ENCODE assay signal across 10 mouse cellular contexts in the genomic region with DNA sequence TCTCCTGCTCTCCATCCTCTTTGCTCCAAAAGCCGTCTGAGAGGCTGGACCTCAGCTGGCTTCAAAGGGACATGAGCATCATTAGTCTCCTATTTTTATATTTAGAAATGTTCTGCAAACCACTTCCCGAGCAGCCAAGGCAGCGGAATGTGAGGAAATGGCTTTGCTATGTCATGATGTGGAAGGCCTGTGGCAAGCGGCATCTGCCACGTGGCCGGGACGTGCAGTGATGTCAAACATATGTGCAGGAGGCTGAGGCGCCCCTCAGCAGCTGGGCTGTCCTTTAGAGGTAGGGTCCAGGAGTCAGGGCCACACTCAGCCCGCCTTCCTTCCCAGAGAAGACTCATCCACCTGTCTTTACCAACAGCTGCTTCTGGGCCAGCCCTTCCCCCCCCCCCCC. TPM values are rescaled to one million over a fixed set of nuclear protein-coding genes. Genes with fewer than 3 reads are reported as not detected.
DNase-seq lines count a peak whose midpoint lies in the region; ATAC-seq and TF ChIP-seq lines count a peak whose summit lies in the region.
"Had no signal": no experiment of that assay in that cellular context is flagged by ENCODE, and none has a peak within 500 bp of the region (broad histone marks: within the 10 kb centered on the region; RNA-seq: fewer than 3 reads in every experiment).

No protein-coding gene starts in this region.

- no peak overlapping the region for H3K9ac ChIP-seq in heart, embryonic 16.5 days (ENCODE audit: low read length)
- H3K9ac ChIP-seq: liver, embryonic 13.5 days had no signal

- H3K9me3 ChIP-seq in heart, embryonic 16.5 days (replicated peaks; ENCODE audit: control insufficient read depth, low read length) = no peaks in the 10 kb centered on the region
- H3K9me3 ChIP-seq in E14TG2a.4 (ENCODE audit: low read length) = no peaks in the 10 kb centered on the region
- H3K9me3 ChIP-seq: liver, embryonic 13.5 days had no signal

- no peaks in the 10 kb centered on the region for H3K36me3 ChIP-seq in heart, embryonic 16.5 days (ENCODE audit: control insufficient read depth, insufficient read depth)
- H3K36me3 ChIP-seq in E14TG2a.4 (ENCODE audit: insufficient read depth, low read length) = peaks cover 4% of the 10 kb centered on the region
- H3K36me3 ChIP-seq: liver, embryonic 13.5 days had no signal

- 41% methylated on average over 9 of the region's 9 CpGs for WGBS in heart, embryonic 16.5 days

- H3K27ac ChIP-seq in heart, embryonic 16.5 days (ENCODE audit: low read length) = peak overlapping the region; percentile 64
- H3K27ac ChIP-seq: liver, embryonic 13.5 days had no signal

- no peak overlapping the region for H3K4me3 ChIP-seq in heart, embryonic 16.5 days (ENCODE audit: low read length)
- peak overlapping the region; percentile 13; the same call in 1 of the 2 replicates for H3K4me3 ChIP-seq in E14TG2a.4 (replicated peaks; ENCODE audit: low read length)
- H3K4me3 ChIP-seq: liver, embryonic 13.5 days had no signal

- 0 out of 2 replicates have a peak, but pooled peaks have one; percentile 42 for ATAC-seq in heart, embryonic 16.5 days (replicated peaks; ENCODE audit: extremely low read depth, insufficient read depth, low FRiP score)
- ATAC-seq in hematopoietic stem cell, adult 5-6 weeks (replicated peaks in 1 of 2; ENCODE audit: insufficient read depth in 1 of 2, low FRiP score in 2 of 2, low TSS enrichment in 1 of 2, low read depth in 1 of 2, poor library complexity in 2 of 2, severe bottlenecking in 2 of 2) = peak; percentile 70 to 91
- ATAC-seq in CD4-positive, CD25-positive, alpha-beta regulatory T cell, adult 4 months = no peak
- ATAC-seq: forebrain, embryonic 16.5 days had no signal

- H3K27me3 ChIP-seq in heart, embryonic 16.5 days (ENCODE audit: control insufficient read depth, insufficient read depth, low read length) = no peaks in the 10 kb centered on the region
- no peaks in the 10 kb centered on the region for H3K27me3 ChIP-seq in E14TG2a.4 (ENCODE audit: insufficient read depth, low read length)
- H3K27me3 ChIP-seq: liver, embryonic 13.5 days had no signal

- H3K4me1 ChIP-seq in heart, embryonic 16.5 days (ENCODE audit: control insufficient read depth, insufficient read depth, low read length) = peaks cover 10% of the 10 kb centered on the region
- H3K4me1 ChIP-seq in E14TG2a.4 (replicated peaks; ENCODE audit: low read depth, low read length) = peaks cover 71% of the 10 kb centered on the region

- DNase-seq in heart, adult 9 months (ENCODE audit: low spot score in 2 of 2) = no peak
- peak; percentile 79 for DNase-seq in lung, postnatal 10 days
- DNase-seq in cerebellum, postnatal 25 days = no peak
- DNase-seq in thymus, postnatal 0 days (ENCODE audit: low spot score) = no peak
- DNase-seq: liver, embryonic 13.5 days had no signal

- no peak overlapping the region for H3K4me2 ChIP-seq in heart, embryonic 16.5 days (ENCODE audit: low read depth, low read length)
- H3K4me2 ChIP-seq: liver, embryonic 13.5 days had no signal

- TF ChIP-seq CTCF in E14TG2a.4 (conservative IDR thresholded peaks at IDR 0.05; ENCODE audit: low read length) = no peak

RNA-seq across cellular contexts. Expression of a gene that starts 27.1 kb away (rescaled TPM):
- polyA plus RNA-seq in heart, embryonic 16.5 days (2015; fragmentation: Nextera tagmentation; extraction: Ambion mirVana) = 37.6 and 46.0 TPM in 2 replicates
- 7.2 and 15.6 TPM in 2 replicates for total RNA-seq in hematopoietic stem cell, adult 5-6 weeks (2017)
- not detected for polyA plus RNA-seq in CD4-positive, CD25-positive, alpha-beta regulatory T cell, adult 4 months (2017; shearing (Covaris generic))
- 24.7 and 25.1 TPM in 2 replicates for polyA plus RNA-seq in thymus, postnatal 0 days (2015; fragmentation: Nextera tagmentation; extraction: Ambion mirVana)

RNA-seq across cellular contexts. Expression of a gene that starts 43.6 kb away (rescaled TPM):
- 25.7 and 29.0 TPM in 2 replicates for polyA plus RNA-seq in heart, embryonic 16.5 days (2015; fragmentation: Nextera tagmentation; extraction: Ambion mirVana)
- total RNA-seq in hematopoietic stem cell, adult 5-6 weeks (2017) = 11.9 and 15.2 TPM in 2 replicates
- 10 to 100 TPM; 13.6 to 14.7 TPM for polyA plus RNA-seq in CD4-positive, CD25-positive, alpha-beta regulatory T cell, adult 4 months (2017; shearing (Covaris generic))
- polyA plus RNA-seq in thymus, postnatal 0 days (2015; fragmentation: Nextera tagmentation; extraction: Ambion mirVana) = 17.7 and 18.4 TPM in 2 replicates

RNA-seq across cellular contexts. Expression of a gene that starts 43.8 kb away (rescaled TPM):
- polyA plus RNA-seq in heart, embryonic 16.5 days (2015; fragmentation: Nextera tagmentation; extraction: Ambion mirVana) = 117 and 119 TPM in 2 replicates
- 61.8 and 66.1 TPM in 2 replicates for total RNA-seq in hematopoietic stem cell, adult 5-6 weeks (2017)
- polyA plus RNA-seq in CD4-positive, CD25-positive, alpha-beta regulatory T cell, adult 4 months (2017; shearing (Covaris generic)) = 10 to 100 TPM; 57.0 to 65.9 TPM
- polyA plus RNA-seq in thymus, postnatal 0 days (2015; fragmentation: Nextera tagmentation; extraction: Ambion mirVana) = 110 and 113 TPM in 2 replicates

RNA-seq across cellular contexts. Expression of a gene that starts 46.2 kb away (rescaled TPM):
- polyA plus RNA-seq in heart, embryonic 16.5 days (2015; fragmentation: Nextera tagmentation; extraction: Ambion mirVana) = 11.0 and 12.4 TPM in 2 replicates
- 28.3 and 30.8 TPM in 2 replicates for total RNA-seq in hematopoietic stem cell, adult 5-6 weeks (2017)
- polyA plus RNA-seq in CD4-positive, CD25-positive, alpha-beta regulatory T cell, adult 4 months (2017; shearing (Covaris generic)) = 1 to 10 TPM; 7.3 to 8.2 TPM
- polyA plus RNA-seq in thymus, postnatal 0 days (2015; fragmentation: Nextera tagmentation; extraction: Ambion mirVana) = 5.0 and 7.5 TPM in 2 replicates

RNA-seq across cellular contexts. Expression of a gene that starts 47.9 kb away (rescaled TPM):
- polyA plus RNA-seq in heart, embryonic 16.5 days (2015; fragmentation: Nextera tagmentation; extraction: Ambion mirVana) = 39.8 and 46.0 TPM in 2 replicates
- 27.0 and 37.8 TPM in 2 replicates for total RNA-seq in hematopoietic stem cell, adult 5-6 weeks (2017)
- 1 to 10 TPM; 3.3 to 5.9 TPM for polyA plus RNA-seq in CD4-positive, CD25-positive, alpha-beta regulatory T cell, adult 4 months (2017; shearing (Covaris generic))
- 14.0 and 16.0 TPM in 2 replicates for polyA plus RNA-seq in thymus, postnatal 0 days (2015; fragmentation: Nextera tagmentation; extraction: Ambion mirVana)

Comparison
In these comparisons a context has a peak if more than half of its experiments do, and no peak if none do; other contexts are left out.
1. RNA of a gene that starts 27.1 kb away (polyA plus RNA-seq): 37.6 to 46.0 TPM in heart, embryonic 16.5 days and 24.7 to 25.1 TPM in thymus, postnatal 0 days; not detected in CD4-positive, CD25-positive, alpha-beta regulatory T cell, adult 4 months; every median in the first group is over 10 times any median in the second.